Mouse (Mus musculus) erythroblast, embryonic 14.5 days (primary cell): ENCODE results near the gene Ago1. TPM values are rescaled to one million over a fixed set of nuclear protein-coding genes. Genes with fewer than 3 reads are reported as not detected.

Experiments used
- H3K27me3 ChIP-seq: 2 replicates; pipeline ENCODE4 v1.6.1; 2012; ENCODE audit warnings: inconsistent platforms; ENCODE audit not compliant: control insufficient read depth
- H3K36me3 ChIP-seq: 2 replicates; pipeline ENCODE4 v1.6.1; 2012; ENCODE audit warnings: mild to moderate bottlenecking, inconsistent platforms; ENCODE audit not compliant: control insufficient read depth
- H3K4me1 ChIP-seq: 2 replicates; pipeline ENCODE4 v1.6.1; 2012; ENCODE audit warnings: inconsistent platforms; ENCODE audit not compliant: control insufficient read depth
- H3K4me3 ChIP-seq: replicated peaks from 2 replicates; pipeline ENCODE3; 2012; ENCODE audit warnings: moderate library complexity, mild to moderate bottlenecking, inconsistent platforms
- H3K9me3 ChIP-seq: 2 replicates; pipeline ENCODE4 v1.6.1; 2012; ENCODE audit warnings: low read length, inconsistent platforms, mixed read lengths; ENCODE audit not compliant: control insufficient read depth
- GATA1 ChIP-seq: IDR thresholded peaks from 2 replicates; pipeline ENCODE4 v1.6.1; 2012; ENCODE audit warnings: low read length, inconsistent platforms, mixed read lengths
- TAL1 ChIP-seq: IDR thresholded peaks from 3 replicates; pipeline ENCODE4 v1.6.1; 2012; ENCODE audit warnings: low read length, inconsistent platforms, mixed read lengths
- polyA plus RNA-seq: library from polyadenylated mRNA; stranded (reverse); fragments of >175 nt; gene quantifications from 2 replicates; pipeline ENCODE4 v1.2.3, GENCODE M21; 2012

The Ago1 gene
- polyA plus RNA-seq, 1 experiment = 0.09 TPM

DNA sequence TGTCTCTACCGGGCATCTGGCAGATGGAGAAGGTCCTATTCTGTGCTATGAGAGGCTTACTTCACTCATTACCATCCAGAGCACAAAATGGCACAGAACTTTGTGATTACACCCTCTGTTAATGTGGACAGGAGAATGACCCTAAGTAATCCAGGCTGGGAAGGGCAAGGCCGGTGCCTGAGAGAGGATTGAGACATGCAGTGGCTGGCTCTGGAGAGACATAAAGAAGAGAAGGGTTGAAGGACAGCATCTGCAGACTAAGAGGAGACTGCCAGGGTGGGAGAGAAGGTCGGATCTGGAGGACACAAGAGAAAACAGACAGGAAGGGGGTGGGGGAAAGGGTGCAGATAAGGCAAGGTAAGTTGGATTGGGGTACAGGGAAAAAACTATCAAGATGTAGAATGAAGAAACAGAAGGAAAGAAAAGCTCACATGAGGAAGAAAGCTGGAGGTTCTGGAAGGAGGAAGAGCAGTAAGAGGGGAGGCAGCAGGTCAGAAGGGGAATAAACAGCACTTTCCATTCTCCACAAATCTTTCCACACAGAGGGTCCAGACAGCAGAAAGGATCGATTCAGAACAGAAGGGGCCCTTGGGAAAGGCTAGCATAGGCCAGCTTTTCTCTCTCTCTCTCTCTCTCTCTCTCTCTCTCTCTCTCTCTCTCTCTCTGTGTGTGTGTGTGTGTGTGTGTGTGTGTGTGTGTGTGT lies 4.0 kb downstream of the Ago1 start:
- Histone ChIP-seq H3K4me1 (peaks cover 37% of the 10 kb centered on the region), H3K27me3 (no peaks in the 10 kb centered on the region), H3K4me3 (no peak overlapping the region), H3K9me3 (no peaks in the 10 kb centered on the region), H3K36me3 (peaks cover 14% of the 10 kb centered on the region)
- TF ChIP-seq TAL1 = no peak
- no peak for TF ChIP-seq GATA1

DNA sequence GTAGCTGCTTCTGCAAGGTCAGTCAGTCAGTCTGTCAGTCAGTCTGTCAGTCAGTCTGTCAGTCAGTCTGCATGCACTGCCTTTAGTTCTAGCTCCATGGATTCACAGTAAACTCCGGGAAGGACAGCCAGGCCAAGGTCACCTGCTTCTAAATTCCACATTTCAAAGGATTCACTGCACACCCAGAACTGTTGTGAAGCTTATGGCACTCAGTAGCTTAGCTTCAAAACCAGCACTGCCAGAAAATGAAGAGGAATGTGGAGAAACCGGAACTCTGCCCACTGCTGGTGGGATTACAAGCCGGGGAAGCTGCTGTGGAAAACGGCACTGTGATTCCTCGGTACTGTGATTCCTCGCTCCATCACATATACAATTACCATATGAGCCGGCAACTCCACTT lies 12.9 kb downstream of the Ago1 start:
- no peak overlapping the region for H3K4me3 ChIP-seq
- no peaks in the 10 kb centered on the region for H3K27me3 ChIP-seq
- peaks cover 46% of the 10 kb centered on the region for H3K36me3 ChIP-seq
- H3K4me1 ChIP-seq = no peaks in the 10 kb centered on the region
- no peaks in the 10 kb centered on the region for H3K9me3 ChIP-seq
- no peak for TF ChIP-seq TAL1
- no peak for TF ChIP-seq GATA1

DNA sequence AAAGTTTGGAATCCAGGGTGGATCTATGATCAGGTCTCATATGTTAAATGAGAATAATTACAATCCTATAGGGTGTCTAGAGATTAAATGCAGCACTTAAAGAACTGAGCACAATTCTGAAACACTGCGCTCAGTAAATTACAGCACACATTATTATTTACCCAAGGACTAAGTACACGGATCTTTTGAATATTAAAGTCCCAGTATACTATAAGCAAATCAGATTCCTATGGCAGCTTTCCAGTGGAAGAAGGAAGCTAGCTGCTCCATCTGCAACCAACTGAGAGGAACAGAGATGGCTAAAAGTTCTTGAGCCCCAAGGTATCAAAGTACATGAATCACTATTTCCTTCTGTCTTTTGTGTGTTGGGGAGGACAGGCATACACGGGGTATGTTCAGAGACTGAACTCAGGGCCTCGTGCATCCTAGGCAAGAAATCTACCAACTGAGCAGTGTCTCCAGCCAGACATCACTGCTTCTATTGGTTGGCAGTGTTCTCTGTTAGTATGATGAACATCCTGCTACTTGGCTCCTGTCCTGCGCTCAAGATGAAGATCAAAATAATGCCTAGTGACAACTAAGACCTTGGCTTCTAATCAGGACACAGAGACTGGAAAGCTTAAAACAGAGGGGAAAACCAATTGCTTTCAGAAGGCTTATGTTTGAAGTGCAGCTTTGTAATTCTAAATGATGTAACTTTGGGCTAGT lies 13.7 kb downstream of the Ago1 start:
- H3K36me3 ChIP-seq = peaks cover 39% of the 10 kb centered on the region
- no peaks in the 10 kb centered on the region for H3K27me3 ChIP-seq
- no peaks in the 10 kb centered on the region for H3K9me3 ChIP-seq
- H3K4me3 ChIP-seq = no peak overlapping the region
- no peaks in the 10 kb centered on the region for H3K4me1 ChIP-seq
- TF ChIP-seq GATA1 (no peak), TAL1 (no peak)

DNA sequence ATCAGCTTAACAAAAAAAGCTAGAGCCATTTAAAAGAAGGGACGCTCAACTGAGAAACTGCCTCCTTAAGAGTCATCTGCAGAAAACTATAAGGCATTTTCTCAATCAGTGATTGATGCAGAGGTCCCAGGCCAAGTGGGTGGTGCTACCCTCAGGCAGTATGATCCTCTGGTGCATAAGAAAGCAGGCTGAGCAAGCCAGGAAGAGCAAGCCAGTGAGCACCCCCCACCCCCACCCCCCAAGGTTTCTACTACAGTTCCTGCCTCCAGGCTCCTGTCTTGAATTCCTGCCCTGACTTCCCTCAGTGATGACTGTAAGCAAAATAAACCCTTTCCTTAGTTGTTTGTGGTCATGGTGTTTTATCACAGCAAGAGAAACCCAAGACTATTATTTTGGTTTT lies 18.1 kb downstream of the Ago1 start:
- Histone ChIP-seq H3K4me1 (no peaks in the 10 kb centered on the region), H3K9me3 (no peaks in the 10 kb centered on the region), H3K27me3 (no peaks in the 10 kb centered on the region), H3K4me3 (no peak overlapping the region), H3K36me3 (peaks cover 26% of the 10 kb centered on the region)
- TF ChIP-seq TAL1 = no peak
- TF ChIP-seq GATA1 = no peak

DNA sequence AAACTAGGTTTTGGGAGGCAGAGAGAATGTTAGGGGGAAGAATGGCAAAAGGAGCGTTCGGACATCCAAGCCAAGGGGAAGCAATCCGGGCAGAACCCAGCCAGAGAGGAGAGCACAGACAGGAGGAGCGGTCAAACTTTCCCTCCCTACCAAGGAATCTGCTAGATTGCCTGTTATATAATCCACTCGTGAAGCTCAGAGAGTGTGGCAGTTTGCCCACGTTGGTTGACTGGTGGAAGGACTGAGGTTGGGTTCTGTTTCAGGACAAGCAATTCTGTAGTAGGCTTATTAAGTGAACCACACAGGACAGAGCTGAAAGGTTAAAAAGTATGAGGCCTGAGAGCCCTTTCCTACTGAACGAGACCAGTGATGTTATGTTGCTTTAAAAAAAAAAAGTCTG lies 21.3 kb downstream of the Ago1 start:
- no peaks in the 10 kb centered on the region for H3K4me1 ChIP-seq
- H3K4me3 ChIP-seq = no peak overlapping the region
- H3K27me3 ChIP-seq = no peaks in the 10 kb centered on the region
- no peak for TF ChIP-seq TAL1
- H3K9me3 ChIP-seq = no peaks in the 10 kb centered on the region
- H3K36me3 ChIP-seq = peaks cover 16% of the 10 kb centered on the region

DNA sequence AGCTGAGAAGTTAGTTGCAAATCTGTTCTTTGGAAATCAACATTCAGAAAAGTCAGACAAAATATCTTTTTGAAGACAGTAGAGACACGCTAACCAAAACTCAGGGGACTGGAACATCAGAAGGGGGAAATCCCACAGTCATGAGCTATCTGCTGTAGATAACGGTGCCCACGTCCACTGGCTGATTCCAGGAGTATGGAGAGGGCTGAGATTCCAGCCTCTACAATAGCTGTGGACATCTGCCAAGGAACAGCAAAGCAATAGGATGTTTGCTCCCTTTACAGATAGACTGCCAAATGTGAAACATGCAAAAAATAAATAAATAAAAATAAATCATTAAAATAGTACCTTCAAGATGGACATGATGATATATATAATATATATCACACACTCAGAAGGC lies 23.9 kb downstream of the Ago1 start:
- Histone ChIP-seq H3K27me3 (no peaks in the 10 kb centered on the region), H3K36me3 (peaks cover 38% of the 10 kb centered on the region), H3K4me3 (no peak overlapping the region), H3K9me3 (no peaks in the 10 kb centered on the region), H3K4me1 (no peaks in the 10 kb centered on the region)
- no peak for TF ChIP-seq TAL1
- no peak for TF ChIP-seq GATA1

DNA sequence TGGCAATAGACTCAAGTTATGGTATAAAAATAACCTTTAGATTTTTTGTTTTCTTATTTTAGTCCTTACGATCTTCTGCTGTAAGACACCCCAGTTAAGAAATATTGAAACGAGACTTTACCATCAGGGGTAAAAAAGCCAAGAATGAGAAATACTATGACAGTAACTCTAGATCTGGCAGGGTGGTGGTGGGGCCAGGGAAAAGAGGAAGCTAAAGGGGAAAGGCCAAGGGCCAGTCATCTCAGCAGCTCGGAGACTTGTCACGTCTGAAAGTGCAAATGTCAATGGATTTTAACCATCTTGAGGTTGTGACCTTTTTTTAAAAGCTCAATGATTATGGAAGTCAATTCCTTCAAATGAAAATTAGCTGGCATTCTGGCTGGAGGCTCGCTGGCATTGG lies 30.1 kb downstream of the Ago1 start:
- H3K4me3 ChIP-seq = no peak overlapping the region
- TF ChIP-seq TAL1 = no peak
- no peak for TF ChIP-seq GATA1
- H3K9me3 ChIP-seq = no peaks in the 10 kb centered on the region
- no peaks in the 10 kb centered on the region for H3K4me1 ChIP-seq
- no peaks in the 10 kb centered on the region for H3K27me3 ChIP-seq
- H3K36me3 ChIP-seq = peaks cover 40% of the 10 kb centered on the region

DNA sequence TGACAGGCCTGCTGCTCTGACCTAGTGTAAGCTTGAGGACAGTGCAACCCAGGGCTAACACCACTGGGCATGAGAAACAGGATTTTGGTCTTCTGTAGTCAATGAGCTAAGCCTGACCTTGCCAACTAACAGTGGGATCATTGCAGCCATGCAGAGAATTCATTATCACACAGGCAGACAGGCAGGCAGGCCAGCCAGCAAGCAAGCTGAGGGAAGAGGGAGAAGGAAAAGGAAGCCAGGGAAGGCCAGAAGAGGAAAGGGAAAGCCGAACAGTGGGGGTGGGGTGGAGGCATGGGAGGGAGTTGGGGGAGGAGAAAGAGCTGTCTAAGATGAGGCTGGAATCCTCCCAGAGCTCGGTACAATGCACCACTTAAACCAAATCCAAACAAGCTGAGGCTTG lies 32.1 kb downstream of the Ago1 start:
- Histone ChIP-seq H3K27me3 (no peaks in the 10 kb centered on the region), H3K36me3 (peaks cover 23% of the 10 kb centered on the region), H3K9me3 (no peaks in the 10 kb centered on the region), H3K4me1 (peaks cover 4% of the 10 kb centered on the region), H3K4me3 (no peak overlapping the region)
- TF ChIP-seq GATA1 (no peak), TAL1 (no peak)

DNA sequence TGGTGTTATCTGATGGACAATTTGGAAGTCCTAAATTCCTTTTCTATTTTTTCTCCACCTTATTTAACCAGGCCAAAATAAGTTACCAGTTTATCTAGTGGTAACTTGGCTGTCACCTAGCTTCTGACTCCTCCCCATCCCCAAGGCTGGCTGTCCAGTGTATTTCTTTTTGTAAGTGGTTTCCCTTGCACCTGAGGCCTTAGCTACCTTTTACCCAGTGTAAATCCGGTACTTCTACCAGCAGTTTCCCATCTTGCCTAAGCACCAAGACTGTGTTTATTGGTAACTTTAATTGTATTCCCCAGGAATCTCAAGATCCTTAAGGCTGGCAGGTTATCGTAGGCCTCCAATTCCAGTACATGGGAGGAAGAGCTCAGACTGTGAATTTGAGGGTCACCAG lies 34.3 kb downstream of the Ago1 start:
- no peak for TF ChIP-seq TAL1
- TF ChIP-seq GATA1 = no peak
- Histone ChIP-seq H3K4me1 (peaks cover 20% of the 10 kb centered on the region), H3K36me3 (peaks cover 6% of the 10 kb centered on the region), H3K4me3 (no peak overlapping the region), H3K27me3 (no peaks in the 10 kb centered on the region), H3K9me3 (no peaks in the 10 kb centered on the region)
